Mouse (Mus musculus) gonadal fat pad, adult 2 months (tissue): ENCODE measurements around the gene Slc16a8. TPM values are rescaled to one million over a fixed set of nuclear protein-coding genes. Genes with fewer than 3 reads are reported as not detected.

ENCODE experiments used
- DNase-seq: peaks from one replicate; pipeline ENCODE4 v3.0.0-alpha.2; 2012; ENCODE audit warnings: low read depth
- polyA plus RNA-seq: library from polyadenylated mRNA; depleted of rRNA; stranded (reverse); fragments of >200 nt; gene quantifications from 2 replicates; pipeline ENCODE4 v1.2.3, GENCODE M21; 2012; rRNA removed

Slc16a8 gene
- polyA plus RNA-seq, result 0.06 and 0.26 TPM in 2 replicates

DNA sequence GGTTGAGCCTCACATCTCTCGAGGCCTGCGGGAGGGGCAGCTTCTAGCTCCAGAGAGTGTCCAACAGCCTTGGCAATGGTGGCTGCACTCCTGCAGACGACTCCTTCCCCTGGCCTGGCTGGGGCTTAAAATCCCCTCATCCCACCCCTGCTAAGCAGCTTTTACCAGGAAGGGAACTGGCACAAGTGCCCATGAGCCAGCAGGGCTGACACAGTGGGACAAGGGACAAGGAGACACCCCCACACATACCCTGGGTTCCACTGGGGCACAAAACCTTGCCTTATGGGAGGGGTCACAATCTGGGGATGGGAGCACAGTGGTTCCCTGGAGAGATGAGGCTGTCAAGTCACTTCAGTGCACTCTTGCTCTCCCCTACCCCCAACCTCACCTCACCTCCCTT, at the start of gene Slc16a8:
Gene Slc16a8, minus strand, starts transcription at position 101 of the 400 bp plus-strand sequence.
- DNase-seq, result no peak

- DNase-seq, result no peak
Measured at GRCm38 (mm10) chr15:79303725-79304124, 49.2 kb upstream of the Slc16a8 start.

GRCm38 (mm10) chr15:79299563-79300155, 45.1 kb upstream of the Slc16a8 start:
- DNase-seq, result peak; percentile 55

- no peak for DNase-seq
Measured at GRCm38 (mm10) chr15:79298553-79298952, 44.0 kb upstream of the Slc16a8 start.

- DNase-seq, result no peak
Measured at GRCm38 (mm10) chr15:79292779-79293178, 38.2 kb upstream of the Slc16a8 start.

DNA sequence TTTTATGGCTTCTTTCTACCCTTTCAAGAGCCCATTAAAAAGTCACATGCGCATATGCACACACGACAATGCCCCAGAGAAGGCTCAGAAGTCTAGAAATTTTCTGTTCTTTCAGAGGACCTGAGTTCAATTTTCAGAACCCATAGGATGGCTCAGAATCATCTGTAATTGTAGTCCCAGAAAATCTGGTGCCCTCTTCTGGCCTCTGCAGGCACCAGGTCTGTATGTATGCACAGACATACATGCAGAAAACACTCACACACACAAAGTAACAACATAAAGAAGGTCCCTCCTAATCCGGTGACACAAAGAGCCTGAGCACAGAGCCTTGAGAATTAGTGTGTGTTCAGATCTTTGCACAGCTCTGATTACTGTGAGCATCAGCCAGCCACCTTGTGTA, 35.8 kb upstream of the Slc16a8 start:
- no peak for DNase-seq

GRCm38 (mm10) chr15:79289441-79289840, 34.9 kb upstream of the Slc16a8 start:
- DNase-seq, result no peak

DNA sequence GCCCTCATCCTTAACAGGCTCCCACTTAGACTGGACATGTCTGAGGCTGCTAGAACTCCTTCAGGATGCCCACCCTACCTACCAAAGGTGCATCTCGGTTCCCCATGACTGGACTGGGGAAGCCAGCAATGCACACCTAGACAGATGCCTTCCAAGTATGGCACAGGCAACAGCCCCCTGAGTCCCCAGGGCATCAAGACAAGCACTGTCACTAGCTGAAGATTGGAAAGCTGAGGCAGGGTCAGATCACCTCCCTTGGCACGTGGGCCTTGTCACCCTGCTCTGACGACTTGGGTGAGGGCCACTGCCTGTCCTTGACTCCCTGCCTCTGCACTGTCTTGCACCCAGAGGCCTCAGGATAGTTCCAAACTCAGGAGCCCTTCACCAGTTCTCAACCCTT, 33.8 kb upstream of the Slc16a8 start:
- no peak for DNase-seq

- DNase-seq, result no peak
Measured at GRCm38 (mm10) chr15:79287091-79287490, 32.5 kb upstream of the Slc16a8 start.

- DNase-seq, result no peak
Measured at GRCm38 (mm10) chr15:79286141-79286540, 31.6 kb upstream of the Slc16a8 start.

DNA sequence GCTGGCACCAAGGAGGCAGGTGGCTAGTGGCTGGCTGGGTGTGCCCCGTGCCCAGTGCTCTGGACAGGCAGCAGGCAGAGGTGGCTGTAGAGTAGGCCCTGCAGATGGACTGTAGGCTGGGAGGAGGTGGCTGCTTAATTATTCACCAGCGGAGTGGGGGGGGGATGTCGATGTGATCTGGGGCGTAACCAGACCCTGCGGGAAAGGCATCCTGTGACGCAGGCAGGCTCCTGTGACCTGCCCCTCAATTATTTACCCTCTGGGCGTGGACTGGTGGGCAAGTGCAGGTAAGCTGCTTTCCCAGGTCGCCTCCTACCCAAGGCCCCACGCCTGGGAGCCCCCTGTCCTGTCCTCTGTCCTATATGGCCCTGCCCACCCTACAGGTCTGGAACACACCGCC, 30.8 kb upstream of the Slc16a8 start, which contains the start of gene Baiap2l2:
Gene Baiap2l2, minus strand, starts transcription at position 139 of the 400 bp plus-strand sequence.
- no peak for DNase-seq

GRCm38 (mm10) chr15:79283371-79283770, 28.8 kb upstream of the Slc16a8 start:
- no peak for DNase-seq

- DNase-seq, result no peak
Measured at GRCm38 (mm10) chr15:79282434-79282833, 27.9 kb upstream of the Slc16a8 start.

DNA sequence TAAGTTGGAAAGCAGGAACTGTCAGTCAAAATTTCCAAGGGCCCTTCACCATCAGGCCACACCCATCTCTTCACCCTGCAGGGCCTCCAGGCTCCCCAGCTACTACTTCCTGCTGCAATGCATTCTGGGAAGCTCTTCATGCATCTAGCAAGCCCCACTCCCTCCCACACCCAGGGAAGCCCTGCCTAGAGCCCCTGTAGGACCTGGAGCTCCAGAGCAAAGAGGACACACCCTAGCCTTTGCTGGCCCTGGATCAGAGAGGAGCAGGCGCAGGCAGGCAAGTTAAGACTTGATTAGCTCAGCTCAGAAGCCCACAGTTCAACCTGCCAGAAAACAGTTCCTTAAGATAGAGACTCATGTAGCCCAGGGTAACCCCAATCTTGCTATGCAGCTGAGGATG, 26.8 kb upstream of the Slc16a8 start:
- DNase-seq, result no peak

DNA sequence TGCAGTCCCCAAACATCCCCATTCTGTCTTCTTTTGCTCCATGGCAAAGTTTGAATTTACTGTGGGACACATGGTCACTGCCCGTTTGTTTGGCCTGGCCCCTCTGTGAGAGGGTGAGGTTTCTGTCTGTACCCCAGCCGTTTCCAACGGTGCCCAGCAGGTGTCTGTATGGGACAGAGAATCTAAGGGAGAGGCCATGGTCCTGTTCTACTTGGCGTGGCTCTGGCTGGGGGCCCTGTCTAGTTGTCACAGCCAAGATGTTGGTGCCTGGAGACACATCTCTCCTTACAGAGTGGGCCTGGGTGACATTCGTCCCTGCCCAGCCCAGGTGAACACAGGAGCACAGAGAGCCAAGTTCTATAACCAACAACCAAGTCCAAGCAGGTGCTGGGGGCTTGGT, 26.3 kb upstream of the Slc16a8 start:
- no peak for DNase-seq

DNA sequence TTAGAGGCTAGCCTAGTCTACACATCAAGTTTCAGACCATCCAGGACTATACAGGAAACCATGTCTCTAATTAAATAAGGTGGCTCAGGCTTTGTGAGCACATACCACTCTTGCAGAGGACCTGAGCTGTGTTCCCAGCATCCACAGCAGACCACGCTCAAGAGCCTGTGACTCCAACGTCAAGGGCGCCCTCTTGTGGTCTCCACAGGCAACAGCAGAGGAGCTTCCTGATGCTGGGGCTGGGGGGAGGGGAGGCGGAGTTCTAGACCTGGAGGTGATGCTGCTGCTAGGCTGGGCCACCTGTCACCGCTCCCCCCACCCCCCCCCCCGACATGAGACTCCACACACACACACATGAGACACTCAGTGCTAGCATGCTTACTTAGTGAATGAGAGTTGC, 25.6 kb upstream of the Slc16a8 start:
- no peak for DNase-seq

DNA sequence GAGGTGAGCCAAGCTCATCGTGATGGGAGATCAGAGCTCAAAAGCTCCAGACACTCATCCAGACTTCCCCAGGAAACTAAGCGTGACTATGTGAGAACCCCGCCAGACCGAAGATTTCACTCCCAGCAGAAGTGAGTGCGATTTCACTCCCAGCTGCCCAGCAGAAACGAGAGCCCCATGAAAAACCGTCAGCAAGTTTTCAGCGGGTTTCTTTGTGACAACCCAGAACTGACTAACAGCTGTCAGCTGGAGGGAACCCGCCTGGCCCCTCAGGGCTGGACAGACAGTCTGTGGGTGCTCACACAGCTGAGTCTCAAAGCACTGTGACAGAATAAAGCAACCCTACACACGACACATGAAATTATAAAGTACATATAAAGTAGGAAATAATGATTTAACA, 23.2 kb upstream of the Slc16a8 start:
- no peak for DNase-seq

DNA sequence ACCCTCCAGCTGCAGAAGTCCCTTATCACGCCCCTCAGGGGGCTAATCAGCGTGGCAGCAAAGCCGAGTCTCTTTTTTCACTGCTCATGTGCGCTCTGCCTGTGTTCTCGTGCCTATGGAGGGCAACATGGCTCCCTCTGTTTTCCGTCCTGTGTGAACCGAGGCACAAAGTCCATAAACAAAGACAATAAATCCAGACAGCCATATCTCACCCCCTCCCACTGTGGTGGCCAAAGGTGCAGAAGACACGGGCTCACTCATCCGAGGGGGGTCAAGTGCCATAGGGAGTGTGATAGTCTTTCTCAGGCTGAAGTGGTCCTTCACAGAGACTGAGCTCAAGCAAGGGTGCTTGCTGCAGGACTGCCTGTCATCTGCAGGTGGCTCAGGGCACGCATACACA, 18.5 kb upstream of the Slc16a8 start:
- DNase-seq, result no peak

DNA sequence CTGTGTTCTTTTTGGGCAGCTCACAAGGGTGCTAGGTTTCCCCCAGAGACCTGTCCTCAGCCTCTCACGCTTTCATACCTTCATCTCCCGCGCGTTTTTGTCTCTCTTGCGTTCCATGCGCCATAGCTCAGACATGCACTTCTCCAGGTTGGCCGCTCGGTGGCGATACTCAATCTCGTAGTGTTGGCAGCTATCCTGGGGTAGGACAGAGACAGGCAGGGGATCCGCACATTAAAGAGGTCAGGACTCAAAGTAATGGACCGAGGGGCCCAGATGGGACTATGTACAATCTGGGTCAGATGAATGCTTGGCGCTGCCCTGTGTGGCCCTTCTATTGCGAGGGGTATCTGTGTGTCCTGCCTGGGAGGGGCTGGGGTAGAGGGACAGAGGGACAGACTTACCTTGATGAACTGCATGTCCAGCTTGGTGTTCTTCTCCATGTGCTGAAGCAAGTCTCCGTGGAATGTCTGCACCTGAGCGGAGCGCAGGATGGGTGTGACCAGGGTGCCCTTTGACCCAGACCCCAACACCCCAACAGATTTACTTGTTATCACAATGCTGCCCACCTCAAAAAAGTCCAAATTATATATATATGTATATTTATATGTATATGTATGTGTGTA, 16.7 kb upstream of the Slc16a8 start:
- DNase-seq, result no peak

DNA sequence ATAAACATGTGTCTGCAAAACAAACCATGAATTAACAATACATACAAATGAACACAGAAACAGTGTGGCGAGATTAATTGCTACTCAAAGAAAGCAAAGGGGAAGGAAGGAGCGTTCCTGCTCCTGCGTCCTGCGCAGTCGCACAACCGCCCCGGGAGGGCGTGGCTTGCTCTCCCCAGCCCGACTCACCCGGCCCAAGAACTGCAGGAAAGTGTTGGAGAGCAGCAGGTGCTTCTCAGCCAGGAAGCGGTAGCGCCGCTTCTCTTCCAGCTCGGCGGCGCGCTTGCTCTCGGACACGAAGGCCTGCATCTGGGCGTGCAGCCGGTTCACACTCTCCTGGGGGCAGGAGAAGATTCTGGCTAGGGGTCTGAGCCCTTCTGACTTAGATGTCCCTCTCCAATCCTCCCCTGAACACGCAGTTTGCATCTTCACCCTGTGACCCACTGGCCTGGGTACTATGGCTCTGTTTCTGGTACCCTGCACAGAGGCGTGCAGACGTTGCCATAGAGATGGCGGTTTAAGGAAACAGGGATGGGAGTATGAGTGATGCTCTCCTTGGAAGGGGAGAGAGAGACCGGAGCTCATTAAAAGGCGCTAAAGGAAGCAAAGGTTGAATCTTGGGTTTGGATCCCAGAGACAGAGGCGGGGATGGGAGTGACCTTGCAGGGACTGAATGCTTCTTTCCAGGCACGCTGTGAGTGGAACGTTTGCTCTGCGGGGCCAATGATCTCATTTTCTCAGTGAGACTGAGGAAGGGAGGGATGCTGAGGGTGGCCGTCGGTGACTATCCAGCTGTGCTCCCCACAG, 16.0 kb upstream of the Slc16a8 start:
- DNase-seq, result peak; percentile 19

DNA sequence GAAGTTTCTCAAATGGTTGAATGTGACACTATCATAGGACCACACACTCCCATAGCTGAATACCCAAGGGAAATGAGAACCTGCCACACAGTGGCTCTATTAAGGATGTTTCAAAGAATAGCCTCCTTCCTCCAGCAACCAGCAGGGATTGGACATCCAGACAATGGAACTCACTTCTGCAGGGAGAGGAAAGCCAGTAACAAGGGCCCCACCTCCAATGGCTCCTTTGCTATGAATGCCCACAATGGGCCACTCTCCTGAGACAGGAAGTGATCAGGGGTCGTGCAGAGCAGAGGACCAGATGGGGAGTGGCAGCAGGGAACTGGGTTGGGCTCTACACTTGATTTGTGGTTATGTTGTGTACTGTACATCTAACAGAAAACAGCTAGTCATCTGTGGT, 14.0 kb upstream of the Slc16a8 start:
- no peak for DNase-seq

- no peak for DNase-seq
Measured at GRCm38 (mm10) chr15:79265384-79265783, 10.8 kb upstream of the Slc16a8 start.

GRCm38 (mm10) chr15:79263726-79264125, 9.2 kb upstream of the Slc16a8 start:
- no peak for DNase-seq
